Mouse (Mus musculus) kidney, postnatal 0 days (tissue): Measurements from ENCODE around the gene Dlx2. TPM values are rescaled to one million over a fixed set of nuclear protein-coding genes. Genes with fewer than 3 reads are reported as not detected.

Experiments used
- ATAC-seq: fragments of 200-750 bp; cut with Nextera tagmentation; replicated peaks from 2 replicates; pipeline ENCODE4 v1.8.0; 2017; ENCODE audit warnings: low read depth, moderate number of reproducible peaks, moderate TSS enrichment, moderate library complexity; ENCODE audit not compliant: low FRiP score
- DNase-seq: peaks from one replicate; pipeline ENCODE4 v3.0.0-alpha.2; 2016; ENCODE audit warnings: low spot score
- H3K27ac ChIP-seq: fragments of 300-500 bp; sonication (generic); 2 replicates; pipeline ENCODE4 v1.5.1; 2014; ENCODE audit warnings: mild to moderate bottlenecking
- H3K27me3 ChIP-seq: fragments of 300-500 bp; sonication (generic); 2 replicates; pipeline ENCODE4 v1.6.1; 2014; ENCODE audit warnings: low read length, mixed read lengths; ENCODE audit not compliant: insufficient read depth
- H3K36me3 ChIP-seq: fragments of 300-500 bp; sonication (generic); 2 replicates; pipeline ENCODE4 v1.6.1; 2014; ENCODE audit warnings: low read length, mixed read lengths; ENCODE audit not compliant: insufficient read depth
- H3K4me1 ChIP-seq: fragments of 300-500 bp; sonication (generic); replicated peaks from 2 replicates; pipeline ENCODE4 v1.6.1; 2014; ENCODE audit warnings: antibody characterized with exemption, low read length, mixed read lengths; ENCODE audit not compliant: insufficient read depth
- H3K4me2 ChIP-seq: fragments of 300-500 bp; sonication (generic); 2 replicates; pipeline ENCODE4 v1.6.1; 2014; ENCODE audit warnings: mild to moderate bottlenecking, low read length, moderate library complexity, mixed read lengths
- H3K4me3 ChIP-seq: fragments of 300-500 bp; sonication (generic); replicated peaks from 2 replicates; pipeline ENCODE4 v1.5.1; 2014; ENCODE audit warnings: low read depth, low read length
- H3K9ac ChIP-seq: fragments of 300-500 bp; sonication (generic); 2 replicates; pipeline ENCODE4 v1.6.1; 2014; ENCODE audit warnings: low read depth, low read length
- H3K9me3 ChIP-seq: fragments of 300-500 bp; sonication (generic); replicated peaks from 2 replicates; pipeline ENCODE4 v1.6.1; 2016; ENCODE audit warnings: low read length, inconsistent platforms, mixed read lengths
- CTCF ChIP-seq: IDR thresholded peaks from 2 replicates; pipeline ENCODE4 v1.5.1; 2016; ENCODE audit warnings: antibody characterized with exemption, low read depth, mild to moderate bottlenecking, moderate library complexity
- whole genome bisulfite sequencing: fragments of 180-500 bp; shearing (Covaris S2); extraction: QIAGEN DNeasy Blood & Tissue Kit; methylation state at CpG from one replicate; pipeline ENCODE4 v1.1.7; 2014; 5-methylcytosine and 5-hydroxymethylcytosine counted together
- polyA plus RNA-seq: library from polyadenylated mRNA; unstranded; fragments of >200 nt; fragmentation: Nextera tagmentation; extraction: Ambion mirVana; gene quantifications from 2 replicates; pipeline ENCODE4 v1.2.1, GENCODE M21; 2015

Dlx2 gene
- polyA plus RNA-seq: not detected in 2 replicates

DNA sequence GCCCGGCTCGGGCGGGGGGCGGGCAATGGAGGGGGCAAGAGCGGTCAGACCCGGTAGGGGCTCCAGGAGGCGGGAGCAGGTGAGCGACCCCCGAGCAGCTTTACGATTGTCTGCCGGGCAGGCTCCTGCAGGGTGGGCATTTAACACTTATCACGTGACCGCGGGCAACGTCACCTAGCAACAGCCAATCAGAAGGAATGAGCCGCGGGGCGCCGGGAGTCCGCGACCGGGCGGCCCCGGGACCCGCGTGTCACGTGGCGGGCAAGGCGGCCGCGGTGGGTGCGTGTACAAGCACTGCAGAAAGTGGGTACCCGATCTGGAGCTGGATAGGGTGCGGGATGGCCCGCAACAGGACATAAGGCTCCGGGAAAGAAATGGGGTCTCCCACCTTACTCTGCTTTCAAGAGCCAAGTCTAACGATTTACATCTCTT is at the start of gene Dlx2:
Dlx2 (minus strand) TSS at position 115 of the 432 bp plus-strand sequence.
- DNase-seq: no peak
- TF ChIP-seq CTCF: no peak
- Histone ChIP-seq H3K36me3 (no peaks in the 10 kb centered on the region), H3K27ac (no peak within 1 kb of the TSS), H3K27me3 (peaks cover 83% of the 10 kb centered on the region), H3K4me3 (peak within 1 kb of the TSS; percentile 38), H3K4me2 (peak within 1 kb of the TSS; percentile 70), H3K9ac (no peak within 1 kb of the TSS), H3K4me1 (peaks cover 12% of the 10 kb centered on the region; the same call in 1 of the 2 replicates), H3K9me3 (no peaks in the 10 kb centered on the region)
- under 1% methylated on average over 37 of the region's 37 CpGs for WGBS
- ATAC-seq: no peak

DNA sequence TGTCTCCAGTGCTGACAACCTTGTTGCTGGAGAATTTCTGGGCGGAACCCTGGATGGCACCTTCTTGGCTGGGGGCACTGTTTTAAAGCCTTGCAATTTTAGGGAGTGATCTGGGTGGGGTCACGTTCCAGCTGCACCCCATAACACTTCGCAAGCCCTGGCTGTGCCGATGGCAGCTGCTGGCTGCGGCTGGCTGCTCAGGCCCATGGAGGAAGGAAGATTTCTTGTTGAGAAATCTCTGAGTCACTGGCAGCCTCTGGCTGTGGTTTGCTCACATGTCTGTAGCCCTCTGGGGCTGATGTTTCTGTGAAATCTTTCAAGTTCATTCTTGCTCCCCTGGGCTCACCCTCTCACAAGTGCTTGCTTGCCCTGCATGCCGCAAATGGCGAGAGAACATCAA is 47.9 kb upstream of the Dlx2 start:
- Histone ChIP-seq H3K36me3 (no peaks in the 10 kb centered on the region), H3K9me3 (no peaks in the 10 kb centered on the region), H3K9ac (no peak overlapping the region), H3K4me2 (no peak overlapping the region), H3K4me1 (no peaks in the 10 kb centered on the region), H3K27ac (no peak overlapping the region), H3K4me3 (no peak overlapping the region), H3K27me3 (no peaks in the 10 kb centered on the region)
- ATAC-seq: no peak
- peak; percentile 13 for DNase-seq
- 51% methylated on average over 7 of the region's 7 CpGs for WGBS
- TF ChIP-seq CTCF: no peak

DNA sequence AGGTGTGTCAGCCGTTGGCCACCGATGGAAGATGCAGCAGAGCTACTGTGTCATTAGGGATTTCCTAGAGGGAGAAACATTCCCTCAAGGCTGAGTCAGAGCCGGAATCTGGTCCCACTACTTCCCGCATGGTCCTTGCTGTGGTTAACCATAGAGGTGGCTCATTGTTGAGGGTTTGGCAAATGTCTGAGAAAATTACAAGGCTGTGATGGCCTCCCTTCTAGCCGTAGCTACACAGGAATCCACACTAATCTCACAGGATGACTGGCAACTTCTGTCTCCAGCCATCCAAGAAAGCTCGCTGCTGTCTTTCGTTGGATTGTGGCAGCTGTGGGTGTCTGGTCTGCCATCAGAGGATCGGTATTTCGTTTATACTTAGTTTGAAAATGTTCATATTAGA is 42.6 kb upstream of the Dlx2 start:
- no peaks in the 10 kb centered on the region for H3K36me3 ChIP-seq
- DNase-seq (no peak), ATAC-seq (no peak)
- H3K4me1 ChIP-seq: no peaks in the 10 kb centered on the region
- H3K4me3 ChIP-seq: no peak overlapping the region
- TF ChIP-seq CTCF: no peak
- no peaks in the 10 kb centered on the region for H3K27me3 ChIP-seq
- H3K9ac ChIP-seq: no peak overlapping the region
- 93% methylated on average over 9 of the region's 9 CpGs for WGBS
- H3K27ac ChIP-seq: no peak overlapping the region
- no peaks in the 10 kb centered on the region for H3K9me3 ChIP-seq
- H3K4me2 ChIP-seq: no peak overlapping the region

DNA sequence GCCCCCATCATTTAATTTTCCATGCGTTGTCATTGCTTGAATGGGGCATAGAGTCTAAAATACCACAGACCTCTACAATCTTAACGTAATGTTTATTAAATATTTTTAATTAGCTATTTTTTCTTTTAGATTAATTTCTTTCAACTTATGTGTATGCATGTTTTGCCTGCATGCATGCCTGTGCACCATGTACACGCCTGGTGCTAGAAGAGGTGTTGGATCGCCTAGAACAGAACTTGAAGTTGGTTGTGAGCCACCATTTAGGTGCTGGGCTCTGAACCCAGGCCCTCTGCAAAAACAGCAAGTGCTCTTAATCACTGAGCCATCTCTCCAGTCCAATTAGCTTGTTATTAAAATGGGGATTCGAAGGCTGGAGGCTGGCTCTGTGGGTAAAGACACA is 34.9 kb upstream of the Dlx2 start:
- no peak overlapping the region for H3K27ac ChIP-seq
- H3K9me3 ChIP-seq: no peaks in the 10 kb centered on the region
- WGBS: 64% methylated on average over 5 of the region's 5 CpGs
- no peak for TF ChIP-seq CTCF
- H3K4me2 ChIP-seq: peak overlapping the region; percentile 75
- no peak overlapping the region for H3K9ac ChIP-seq
- no peak for ATAC-seq
- DNase-seq: no peak
- H3K36me3 ChIP-seq: no peaks in the 10 kb centered on the region
- no peaks in the 10 kb centered on the region for H3K27me3 ChIP-seq
- peak overlapping the region; percentile 39 for H3K4me3 ChIP-seq
- H3K4me1 ChIP-seq: no peaks in the 10 kb centered on the region

DNA sequence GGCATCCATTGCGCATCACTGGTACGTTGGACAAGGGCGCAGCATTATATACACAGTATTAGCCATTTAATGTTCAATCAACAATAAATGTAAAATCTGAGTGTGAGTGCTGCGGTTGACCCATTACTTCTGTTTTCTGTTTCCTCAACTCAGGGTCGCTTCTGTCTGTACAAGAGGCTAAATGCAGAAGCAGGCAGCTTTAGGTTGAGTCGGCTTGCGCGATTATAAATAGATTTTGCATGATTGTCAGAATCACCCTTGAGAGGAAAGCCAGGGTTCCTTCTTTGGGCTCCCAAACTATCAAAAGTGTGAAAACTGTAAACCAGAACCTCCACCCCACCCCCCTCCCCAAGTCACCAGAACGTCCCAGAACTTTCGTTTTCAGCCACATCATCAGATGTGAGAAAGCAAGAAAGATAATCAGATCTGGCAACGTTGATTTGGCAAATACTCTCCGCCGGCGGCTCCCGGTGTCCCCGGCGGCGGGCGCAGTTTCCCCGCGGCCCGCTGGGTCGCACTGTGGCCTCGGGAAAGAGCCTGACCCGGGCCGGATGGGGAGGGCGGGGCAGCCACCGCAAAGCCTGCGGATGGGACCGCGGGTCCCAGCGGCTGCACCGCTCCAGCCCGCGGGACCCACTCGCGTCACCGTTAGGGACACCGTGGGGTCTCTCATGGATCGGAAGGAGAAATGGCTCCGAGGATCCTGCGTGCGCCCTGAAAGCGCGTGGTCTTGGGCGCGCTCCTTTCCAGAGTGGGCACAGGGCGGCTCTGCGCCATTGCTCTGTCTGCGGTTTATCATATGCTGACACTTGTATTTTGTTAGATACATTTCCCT is 34.3 kb upstream of the Dlx2 start:
- H3K4me2 ChIP-seq: peak overlapping the region; percentile 75
- H3K4me3 ChIP-seq: peak overlapping the region; percentile 39
- H3K27me3 ChIP-seq: no peaks in the 10 kb centered on the region
- H3K9me3 ChIP-seq: no peaks in the 10 kb centered on the region
- no peak overlapping the region for H3K27ac ChIP-seq
- peak overlapping the region; percentile 41; the same call in 1 of the 2 replicates for H3K9ac ChIP-seq
- no peaks in the 10 kb centered on the region for H3K36me3 ChIP-seq
- no peaks in the 10 kb centered on the region for H3K4me1 ChIP-seq
- DNase-seq (peak; percentile 72), ATAC-seq (0 out of 2 replicates have a peak, but pooled peaks have one; percentile 69)
- TF ChIP-seq CTCF: peak; percentile 73
- WGBS: 10% methylated on average over 50 of the region's 50 CpGs

DNA sequence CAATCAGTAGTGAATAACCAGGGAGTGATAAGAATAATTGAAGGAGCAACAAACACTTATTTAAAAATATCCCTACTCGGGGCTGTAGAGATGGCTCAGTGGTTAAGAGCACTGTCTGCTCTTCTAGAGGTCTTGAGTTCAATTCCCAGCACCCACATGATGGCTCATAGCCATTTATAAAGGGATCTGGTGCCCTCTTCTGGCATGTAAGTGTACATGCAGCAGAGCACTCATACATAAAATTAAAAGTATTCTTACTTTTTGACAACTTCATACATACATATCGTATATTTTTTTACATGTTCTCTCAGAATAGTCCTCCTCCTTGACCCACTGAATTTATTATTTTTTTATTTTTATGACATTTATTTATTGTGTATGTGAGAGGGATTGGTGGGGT is 30.5 kb upstream of the Dlx2 start:
- TF ChIP-seq CTCF: no peak
- H3K4me3 ChIP-seq: no peak overlapping the region
- no peak overlapping the region for H3K27ac ChIP-seq
- 91% methylated on average over 2 of the region's 2 CpGs for WGBS
- H3K9me3 ChIP-seq: no peaks in the 10 kb centered on the region
- H3K4me2 ChIP-seq: no peak overlapping the region
- no peak overlapping the region for H3K9ac ChIP-seq
- no peaks in the 10 kb centered on the region for H3K27me3 ChIP-seq
- H3K4me1 ChIP-seq: no peaks in the 10 kb centered on the region
- no peak for DNase-seq
- no peaks in the 10 kb centered on the region for H3K36me3 ChIP-seq
- no peak for ATAC-seq
